Mouse (Mus musculus): ENCODE data around the gene Fam107b. TPM values are rescaled to one million over a fixed set of nuclear protein-coding genes. Genes with fewer than 3 reads are reported as not detected.
A peak's percentile ranks its signal among the peaks of the same experiment; 100 is the strongest.

Fam107b gene
- total RNA-seq, 1 experiment from 2014 or later = 778 TPM

GRCm38 (mm10) chr2:3654606-3655005 lies 84.3 kb downstream of the Fam107b start:
- no peak for ATAC-seq (replicated peaks; ENCODE audit: insufficient number of reproducible peaks, low FRiP score, low TSS enrichment, poor library complexity, severe bottlenecking)

DNA sequence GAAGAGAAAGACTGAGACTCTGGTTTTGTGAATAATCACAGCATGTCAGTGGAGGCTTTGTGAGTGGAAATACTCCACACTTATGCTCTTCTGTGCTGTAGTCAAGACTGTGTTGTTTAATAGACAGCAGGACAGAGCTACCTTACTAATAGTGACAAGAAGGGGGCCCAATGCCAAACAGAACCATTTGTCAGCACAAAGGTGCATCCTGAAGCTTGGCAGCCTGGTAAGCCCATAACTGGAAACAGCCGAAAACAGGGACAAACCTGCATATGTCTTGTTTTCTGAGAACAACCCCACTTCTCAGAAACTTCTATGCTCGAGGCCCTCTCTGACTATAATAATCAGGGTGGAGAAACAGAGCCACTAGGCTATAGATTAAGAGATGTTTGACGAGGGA lies 85.8 kb downstream of the Fam107b start:
- ATAC-seq (replicated peaks; ENCODE audit: insufficient number of reproducible peaks, low FRiP score, low TSS enrichment, poor library complexity, severe bottlenecking) = no peak

- 0 out of 2 replicates have a peak, but pooled peaks have one; percentile 32 for ATAC-seq (replicated peaks; ENCODE audit: insufficient number of reproducible peaks, low FRiP score, low TSS enrichment, poor library complexity, severe bottlenecking)
These were observed 86.5 kb downstream of the Fam107b start for GRCm38 (mm10) chr2:3656834-3657233.

DNA sequence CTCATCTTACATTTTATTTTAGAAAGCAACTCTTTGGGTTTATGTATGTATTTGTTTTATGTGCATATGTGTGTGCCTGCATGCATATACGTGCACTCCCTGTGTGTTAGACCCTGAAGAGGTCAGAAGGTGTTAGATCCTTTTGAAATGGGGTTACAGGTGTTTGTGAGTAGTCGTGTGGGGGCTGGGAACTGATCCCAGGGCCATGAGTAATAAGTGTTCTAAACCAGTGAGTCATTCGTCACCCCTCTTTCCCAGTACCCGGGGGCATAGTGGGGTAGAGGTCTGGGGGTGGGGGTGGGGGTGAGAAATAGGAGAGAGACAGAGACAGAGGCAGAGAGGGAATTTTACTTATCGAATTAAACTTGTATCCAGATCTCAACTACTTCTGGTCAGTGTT lies 87.1 kb downstream of the Fam107b start:
- no peak for ATAC-seq (replicated peaks; ENCODE audit: insufficient number of reproducible peaks, low FRiP score, low TSS enrichment, poor library complexity, severe bottlenecking)

GRCm38 (mm10) chr2:3657811-3658730 lies 87.8 kb downstream of the Fam107b start:
- peak; percentile 94 for ATAC-seq (replicated peaks; ENCODE audit: insufficient number of reproducible peaks, low FRiP score, low TSS enrichment, poor library complexity, severe bottlenecking)

DNA sequence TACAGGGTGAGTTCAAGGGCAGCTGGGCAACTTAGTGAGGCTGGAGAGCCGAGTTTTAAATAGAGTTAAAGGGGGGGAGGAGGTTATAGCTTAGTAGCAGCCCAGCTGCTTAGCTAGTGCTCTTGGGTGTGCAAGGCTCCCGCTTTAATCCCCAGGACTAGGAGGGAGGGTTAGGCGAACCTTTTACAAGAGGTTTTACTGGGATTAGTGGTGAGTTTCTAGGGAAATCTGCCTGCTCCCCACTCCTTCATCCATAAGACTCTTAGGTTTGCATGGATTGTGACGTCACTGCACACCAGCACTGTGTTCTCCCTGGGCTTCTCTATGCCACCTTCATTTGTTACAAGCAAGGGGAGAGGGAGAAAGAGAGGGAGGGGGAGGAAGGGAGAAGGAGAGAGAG lies 88.6 kb downstream of the Fam107b start:
- no peak for ATAC-seq (replicated peaks; ENCODE audit: insufficient number of reproducible peaks, low FRiP score, low TSS enrichment, poor library complexity, severe bottlenecking)

- no peak for ATAC-seq (replicated peaks; ENCODE audit: insufficient number of reproducible peaks, low FRiP score, low TSS enrichment, poor library complexity, severe bottlenecking)
These were observed 89.1 kb downstream of the Fam107b start for GRCm38 (mm10) chr2:3659300-3659910.

DNA sequence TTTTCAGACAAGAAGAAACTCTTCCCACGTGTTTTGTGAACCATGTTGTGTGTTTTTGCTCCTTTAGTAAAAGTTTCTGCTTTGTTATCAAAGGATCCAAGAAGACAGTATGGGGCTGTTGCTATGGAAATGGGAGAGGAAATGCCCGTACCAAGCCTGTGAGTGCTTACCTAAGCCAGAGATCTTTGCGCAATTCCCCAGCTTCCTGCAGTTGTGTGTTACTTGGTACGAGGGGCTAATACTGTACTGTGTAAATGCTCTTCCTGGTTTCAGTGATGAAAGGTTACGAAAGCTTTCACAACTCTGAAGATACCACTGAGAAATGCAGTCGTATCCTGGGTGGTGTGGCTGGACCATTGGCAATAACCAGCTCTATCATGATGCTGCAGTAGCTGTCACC lies 93.8 kb downstream of the Fam107b start:
- peak; percentile 83 for ATAC-seq (replicated peaks; ENCODE audit: insufficient number of reproducible peaks, low FRiP score, low TSS enrichment, poor library complexity, severe bottlenecking)

DNA sequence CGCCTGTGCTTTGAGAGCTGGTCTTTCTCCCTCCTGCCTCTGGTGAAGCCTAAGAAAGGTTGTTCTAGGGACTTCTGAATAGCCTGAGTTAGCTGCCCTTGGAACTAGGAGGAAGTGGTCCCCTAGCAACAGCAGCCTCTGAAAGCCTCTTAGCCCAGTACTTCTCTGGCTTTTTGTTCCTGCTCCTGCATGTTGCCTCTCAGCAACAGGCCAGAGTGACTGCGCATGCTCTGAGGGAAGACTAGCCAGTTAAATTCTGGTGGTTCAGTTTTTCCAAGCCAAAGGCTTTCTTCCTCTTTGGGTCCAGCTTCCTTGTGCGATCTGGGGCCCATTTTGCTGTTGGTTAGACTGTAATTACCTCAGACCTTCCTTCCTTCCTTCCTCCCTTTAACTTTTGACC lies 98.4 kb downstream of the Fam107b start:
- peak; percentile 85 for ATAC-seq (replicated peaks; ENCODE audit: insufficient number of reproducible peaks, low FRiP score, low TSS enrichment, poor library complexity, severe bottlenecking)

DNA sequence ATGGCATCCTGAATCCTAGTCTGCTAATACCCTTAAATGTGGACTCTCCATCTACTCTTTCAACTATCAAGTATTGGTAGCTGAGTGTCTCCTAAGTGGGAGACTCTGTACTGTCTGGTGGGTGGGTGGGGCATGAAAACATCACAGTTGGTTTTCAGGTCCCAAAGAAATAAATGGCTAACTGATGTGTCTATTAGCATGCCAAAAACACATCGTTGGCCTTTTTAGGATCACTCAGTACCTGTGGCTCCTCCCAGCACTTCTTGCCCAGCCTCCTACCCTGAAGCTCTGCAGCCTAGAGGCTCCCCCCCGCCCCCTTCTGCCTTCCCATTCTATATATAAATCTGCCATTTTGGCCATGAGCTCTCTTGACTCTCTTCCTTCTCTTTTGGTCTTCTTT lies 99.4 kb downstream of the Fam107b start:
- no peak for ATAC-seq (replicated peaks; ENCODE audit: insufficient number of reproducible peaks, low FRiP score, low TSS enrichment, poor library complexity, severe bottlenecking)

- no peak for ATAC-seq (replicated peaks; ENCODE audit: insufficient number of reproducible peaks, low FRiP score, low TSS enrichment, poor library complexity, severe bottlenecking)
These were observed 102.5 kb downstream of the Fam107b start for GRCm38 (mm10) chr2:3672654-3673367.

- no peak for ATAC-seq (replicated peaks; ENCODE audit: insufficient number of reproducible peaks, low FRiP score, low TSS enrichment, poor library complexity, severe bottlenecking)
These were observed 105.2 kb downstream of the Fam107b start for GRCm38 (mm10) chr2:3675481-3675880.

DNA sequence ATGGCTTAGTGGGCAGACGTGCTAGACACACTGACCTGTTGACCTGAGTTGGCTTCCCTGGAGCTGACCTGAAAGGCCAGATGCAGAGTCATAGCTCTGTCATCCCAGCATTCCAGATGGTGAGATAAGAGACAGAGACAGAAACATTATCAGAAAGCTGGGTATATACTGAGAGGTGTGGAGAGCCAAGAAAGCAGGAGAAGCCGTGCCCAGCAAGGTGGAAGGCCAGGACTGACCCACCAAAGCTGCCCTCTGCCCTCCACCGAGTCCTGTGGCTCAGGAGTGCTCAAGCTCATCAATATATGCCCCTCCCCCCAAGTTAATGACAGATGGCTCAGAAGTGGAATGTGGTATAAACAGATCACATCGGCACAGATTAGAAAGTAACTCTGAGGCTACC lies 112.4 kb downstream of the Fam107b start:
- ATAC-seq (replicated peaks; ENCODE audit: insufficient number of reproducible peaks, low FRiP score, low TSS enrichment, poor library complexity, severe bottlenecking) = no peak

GRCm38 (mm10) chr2:3683343-3683742 lies 113.1 kb downstream of the Fam107b start:
- no peak for ATAC-seq (replicated peaks; ENCODE audit: insufficient number of reproducible peaks, low FRiP score, low TSS enrichment, poor library complexity, severe bottlenecking)

DNA sequence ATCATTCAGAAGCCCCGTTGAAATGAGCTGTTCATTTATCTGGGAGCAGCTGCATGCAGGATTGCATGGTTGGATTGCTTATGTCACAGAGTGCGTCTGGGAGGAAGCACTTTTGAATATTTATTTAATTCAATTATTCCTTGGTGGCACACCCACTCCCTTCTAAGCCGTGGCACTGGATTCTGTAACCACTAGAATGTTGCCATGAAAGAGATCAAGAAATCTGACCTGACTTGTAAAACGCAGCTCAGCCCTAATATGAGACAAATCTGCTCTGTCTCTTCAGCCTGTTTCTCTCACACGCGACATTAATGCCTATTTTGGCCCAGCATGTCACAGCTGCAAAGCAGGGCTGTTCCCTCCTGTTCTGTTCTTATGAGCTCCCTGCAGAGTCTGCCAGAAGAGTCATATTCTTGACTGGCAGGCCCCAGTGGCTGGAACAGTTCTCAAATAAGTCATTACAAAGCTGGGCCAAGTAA lies 113.5 kb downstream of the Fam107b start:
- no peak for ATAC-seq (replicated peaks; ENCODE audit: insufficient number of reproducible peaks, low FRiP score, low TSS enrichment, poor library complexity, severe bottlenecking)

DNA sequence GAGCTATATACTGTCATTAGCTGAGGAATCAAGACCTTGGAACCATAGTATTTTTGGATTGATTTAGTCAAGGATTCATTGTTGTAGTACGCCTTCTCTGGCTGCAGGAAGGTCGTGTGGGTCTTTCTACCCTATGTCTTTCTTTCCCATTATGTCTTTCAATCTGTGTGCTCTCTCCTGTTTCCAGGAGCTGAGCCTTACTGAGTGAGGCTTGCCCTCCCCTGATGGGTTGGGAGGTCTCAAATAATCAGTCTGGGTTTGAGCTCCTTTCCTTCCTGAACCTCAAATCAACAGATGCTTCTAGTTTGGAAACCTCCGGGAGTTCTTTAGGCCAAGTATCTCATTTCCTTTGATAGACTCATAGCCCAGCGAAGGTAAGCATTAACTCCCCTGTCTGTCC lies 119.9 kb downstream of the Fam107b start:
- ATAC-seq (replicated peaks; ENCODE audit: insufficient number of reproducible peaks, low FRiP score, low TSS enrichment, poor library complexity, severe bottlenecking) = no peak

DNA sequence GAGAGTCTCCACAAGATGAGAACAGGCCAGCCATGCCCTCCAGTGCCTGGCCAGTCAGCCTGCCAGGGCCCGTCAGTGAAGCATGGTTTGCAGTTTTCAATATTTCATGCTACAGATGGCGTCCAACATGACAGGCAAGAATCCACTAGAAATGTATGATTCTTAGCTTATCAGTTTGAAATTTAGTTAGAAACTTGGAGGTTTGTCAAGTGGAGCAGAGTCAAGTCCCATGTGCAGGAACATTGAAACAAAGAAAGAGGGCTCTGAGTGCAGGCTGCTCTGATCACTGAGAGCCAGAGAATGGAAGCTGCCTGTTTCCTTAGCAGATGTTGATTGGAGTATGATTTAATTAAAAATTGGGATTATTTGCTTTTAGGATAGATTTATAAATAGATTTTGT lies 122.5 kb downstream of the Fam107b start:
- no peak for ATAC-seq (replicated peaks; ENCODE audit: insufficient number of reproducible peaks, low FRiP score, low TSS enrichment, poor library complexity, severe bottlenecking)

- ATAC-seq (replicated peaks; ENCODE audit: insufficient number of reproducible peaks, low FRiP score, low TSS enrichment, poor library complexity, severe bottlenecking) = no peak
These were observed 125.6 kb downstream of the Fam107b start for GRCm38 (mm10) chr2:3695900-3696299.

- no peak for ATAC-seq (replicated peaks; ENCODE audit: insufficient number of reproducible peaks, low FRiP score, low TSS enrichment, poor library complexity, severe bottlenecking)
These were observed 130.1 kb downstream of the Fam107b start for GRCm38 (mm10) chr2:3700368-3700767.

Measured in monocyte, adult 5-6 weeks (primary cell).